In the genomic region with DNA sequence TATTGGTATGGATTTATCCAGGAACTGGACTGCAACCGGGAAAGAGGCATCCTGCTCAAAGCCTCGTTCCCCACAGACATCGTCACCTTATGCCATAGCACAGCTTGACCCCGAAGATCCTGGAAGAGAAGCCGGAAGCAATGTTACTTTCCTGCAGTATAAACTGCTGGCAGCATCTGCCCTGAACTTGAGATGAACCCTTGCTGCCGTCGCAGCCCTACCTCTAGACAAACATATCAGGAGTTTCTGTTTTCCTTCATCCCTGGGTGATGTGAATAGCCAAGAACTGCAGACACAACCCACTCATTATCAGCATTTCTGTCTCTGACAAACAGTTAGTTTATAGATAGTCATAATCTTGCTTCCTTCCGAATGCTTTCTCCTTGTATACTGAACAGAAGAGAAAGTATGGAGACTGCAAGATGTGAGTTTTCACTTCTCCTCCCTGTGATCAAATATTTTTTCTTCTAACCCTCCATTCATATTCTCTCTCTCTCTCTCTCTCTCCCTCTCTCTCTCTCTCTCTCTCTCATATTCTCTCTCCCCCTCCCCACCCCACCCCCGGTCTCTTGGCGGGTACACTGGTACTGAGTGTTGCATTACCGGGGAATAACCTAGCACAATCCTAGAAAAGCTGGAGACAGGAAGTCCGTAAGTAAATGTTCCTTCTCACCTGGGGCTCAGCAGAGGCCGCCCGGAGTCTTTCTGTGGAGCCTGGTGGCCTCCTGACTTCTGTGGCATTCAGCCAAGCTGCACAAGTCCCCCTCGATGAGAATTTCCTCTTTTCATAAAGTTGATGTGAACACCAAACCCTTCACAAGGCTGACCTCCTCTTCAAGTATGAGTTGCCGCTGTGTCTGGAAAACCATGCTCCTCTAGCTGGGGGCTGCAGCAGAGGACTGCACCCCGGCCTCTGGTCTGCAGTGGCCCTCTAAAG, we compare ENCODE assay signal across 9 mouse cellular contexts.
DNase-seq lines count a peak whose midpoint lies in the region; ATAC-seq and TF ChIP-seq lines count a peak whose summit lies in the region.
"Had no signal": no experiment of that assay in that cellular context is flagged by ENCODE, and none has a peak within 500 bp of the region (broad histone marks: within the 10 kb centered on the region; RNA-seq: fewer than 3 reads in every experiment).

No protein-coding gene starts in this region.

- 15% methylated on average over 17 of the region's 17 CpGs for WGBS in lung, embryonic 14.5 days
- WGBS in lung, adult 2 months, result 33% methylated on average over 17 of the region's 17 CpGs
- 66% methylated on average over 17 of the region's 17 CpGs for WGBS in liver, postnatal 0 days (ENCODE audit: insufficient replicate concordance)
- WGBS in thymus, adult 2 months, result 82% methylated on average over 17 of the region's 17 CpGs
- WGBS in midbrain, embryonic 11.5 days, result 84% methylated on average over 17 of the region's 17 CpGs

- peak; percentile 33; the same call in 1 of the 2 replicates for ATAC-seq in lung, embryonic 14.5 days (ENCODE audit: insufficient read depth)
- peak; percentile 31 for ATAC-seq in liver, postnatal 0 days
- no peak for ATAC-seq in midbrain, embryonic 11.5 days (ENCODE audit: low FRiP score)

- H3K4me2 ChIP-seq in lung, embryonic 14.5 days, result peak overlapping the region; percentile 36
- H3K4me2 ChIP-seq in liver, postnatal 0 days (ENCODE audit: low read depth, low read length), result no peak overlapping the region
- H3K4me2 ChIP-seq in midbrain, embryonic 11.5 days, result no peak overlapping the region

- H3K4me3 ChIP-seq in lung, embryonic 14.5 days (ENCODE audit: low read depth, low read length), result no peak overlapping the region
- H3K4me3 ChIP-seq in lung, adult 2 months (replicated peaks; ENCODE audit: extremely low read depth, low read depth, low read length), result no peak overlapping the region
- no peak overlapping the region for H3K4me3 ChIP-seq in liver, postnatal 0 days (ENCODE audit: low read depth, low read length)
- no peak overlapping the region for H3K4me3 ChIP-seq in thymus, adult 2 months (ENCODE audit: control insufficient read depth, insufficient read depth, low read length)
- no peak overlapping the region for H3K4me3 ChIP-seq in midbrain, embryonic 11.5 days (ENCODE audit: low read depth, low read length)

- no peaks in the 10 kb centered on the region for H3K9me3 ChIP-seq in lung, embryonic 14.5 days (ENCODE audit: low read depth, low read length)
- H3K9me3 ChIP-seq in liver, postnatal 0 days (ENCODE audit: low read length), result no peaks in the 10 kb centered on the region
- H3K9me3 ChIP-seq in midbrain, embryonic 11.5 days (ENCODE audit: control insufficient read depth, low read length), result no peaks in the 10 kb centered on the region

- peaks cover 28% of the 10 kb centered on the region for H3K4me1 ChIP-seq in lung, embryonic 14.5 days (ENCODE audit: insufficient read depth)
- peaks cover 12% of the 10 kb centered on the region for H3K4me1 ChIP-seq in lung, adult 2 months (ENCODE audit: control insufficient read depth, insufficient read depth, low read length)
- H3K4me1 ChIP-seq in liver, postnatal 0 days (ENCODE audit: insufficient read depth), result 0 out of 2 replicates have a peak, but pooled peaks cover 2% of the 10 kb centered on the region
- H3K4me1 ChIP-seq in thymus, adult 2 months (replicated peaks; ENCODE audit: control insufficient read depth, insufficient read depth, low read length), result no peaks in the 10 kb centered on the region
- H3K4me1 ChIP-seq in midbrain, embryonic 11.5 days (ENCODE audit: control insufficient read depth, insufficient read depth, low read length), result no peaks in the 10 kb centered on the region

- DNase-seq in lung, embryonic 14.5 days, result peak; percentile 73
- no peak for DNase-seq in lung, adult 2 months
- DNase-seq in kidney, adult 11 months, result peak; percentile 69
- no peak for DNase-seq in liver, postnatal 0 days
- no peak for DNase-seq in ovary, postnatal 36 days (ENCODE audit: low spot score)
- no peak for DNase-seq in thymus, adult 2 months
- no peak for DNase-seq in midbrain, embryonic 11.5 days (ENCODE audit: low spot score, missing footprints)
- DNase-seq in right cerebral cortex, postnatal 10 days (ENCODE audit: low spot score in 2 of 2), result no peak
- DNase-seq: spleen, adult 18-20 months had no signal

- no peak for TF ChIP-seq POLR2A in lung, adult 2 months (IDR thresholded peaks at IDR 0.05; ENCODE audit: borderline replicate concordance, extremely low read depth, low read depth, low read length)
- TF ChIP-seq POLR2A in thymus, adult 2 months (IDR thresholded peaks at IDR 0.05; ENCODE audit: control insufficient read depth, extremely low read depth, insufficient read depth, low read length, poor library complexity), result no peak

- H3K27me3 ChIP-seq in lung, embryonic 14.5 days (ENCODE audit: insufficient read depth, low read length), result no peaks in the 10 kb centered on the region
- H3K27me3 ChIP-seq in liver, postnatal 0 days (ENCODE audit: insufficient read depth, low read length), result no peaks in the 10 kb centered on the region
- H3K27me3 ChIP-seq in thymus, adult 2 months (ENCODE audit: control insufficient read depth, insufficient read depth, low read length), result no peaks in the 10 kb centered on the region
- H3K27me3 ChIP-seq in midbrain, embryonic 11.5 days (ENCODE audit: control insufficient read depth, insufficient read depth, low read length), result no peaks in the 10 kb centered on the region

- no peak for TF ChIP-seq CTCF in lung, embryonic 14.5 days (IDR thresholded peaks at IDR 0.05; ENCODE audit: low read depth)
- no peak for TF ChIP-seq CTCF in lung, adult 2 months (IDR thresholded peaks at IDR 0.05; ENCODE audit: insufficient read depth, low read length)
- TF ChIP-seq CTCF in liver, postnatal 0 days (IDR thresholded peaks at IDR 0.05; ENCODE audit: low read depth), result no peak
- TF ChIP-seq CTCF in thymus, adult 2 months (IDR thresholded peaks at IDR 0.05; ENCODE audit: borderline replicate concordance, control insufficient read depth, extremely low read depth, insufficient read depth, low read length, poor library complexity), result no peak

- H3K27ac ChIP-seq in lung, embryonic 14.5 days (ENCODE audit: low read depth), result peak overlapping the region; percentile 67
- peak overlapping the region; percentile 11; the same call in 1 of the 2 replicates for H3K27ac ChIP-seq in liver, postnatal 0 days (ENCODE audit: low read depth)
- no peak overlapping the region for H3K27ac ChIP-seq in thymus, adult 2 months (ENCODE audit: control insufficient read depth, insufficient read depth, low read length)
- no peak overlapping the region for H3K27ac ChIP-seq in midbrain, embryonic 11.5 days (ENCODE audit: low read depth, low read length)

- no peaks in the 10 kb centered on the region for H3K36me3 ChIP-seq in lung, embryonic 14.5 days (ENCODE audit: insufficient read depth)
- H3K36me3 ChIP-seq in liver, postnatal 0 days (replicated peaks; ENCODE audit: insufficient read depth, low read length), result no peaks in the 10 kb centered on the region
- no peaks in the 10 kb centered on the region for H3K36me3 ChIP-seq in thymus, adult 2 months (ENCODE audit: control insufficient read depth, insufficient read depth, low read length)
- H3K36me3 ChIP-seq in midbrain, embryonic 11.5 days (ENCODE audit: control insufficient read depth, insufficient read depth, low read length), result no peaks in the 10 kb centered on the region

- H3K9ac ChIP-seq in lung, embryonic 14.5 days, result no peak overlapping the region
- H3K9ac ChIP-seq in liver, postnatal 0 days (replicated peaks), result no peak overlapping the region
- H3K9ac ChIP-seq in midbrain, embryonic 11.5 days (ENCODE audit: low read length), result no peak overlapping the region

- TF ChIP-seq EP300 in liver, postnatal 0 days (IDR thresholded peaks at IDR 0.05; ENCODE audit: low read depth), result no peak; the same call in 1 of the 2 replicates

Comparison
In these comparisons a context has a peak if more than half of its experiments do, and no peak if none do; other contexts are left out.
1. DNase-seq: peak in lung, embryonic 14.5 days (single experiment) and kidney, adult 11 months (single experiment); none in lung, adult 2 months (single experiment), liver, postnatal 0 days (single experiment), ovary, postnatal 36 days (single experiment), thymus, adult 2 months (single experiment), midbrain, embryonic 11.5 days (single experiment) and right cerebral cortex, postnatal 10 days (0 of 2).
2. H3K27ac ChIP-seq: peak in lung, embryonic 14.5 days (single experiment) and liver, postnatal 0 days (single experiment); none in thymus, adult 2 months (single experiment) and midbrain, embryonic 11.5 days (single experiment).